Mouse (Mus musculus) olfactory bulb, adult 2 months (tissue): ENCODE data around the gene Bicra.

ENCODE experiments used
- CTCF ChIP-seq: fragments of 200-500 bp; IDR thresholded peaks from 2 replicates; pipeline ENCODE4 v1.5.1; 2012; ENCODE audit warnings: low read depth, mild to moderate bottlenecking, low read length, moderate library complexity; ENCODE audit not compliant: insufficient read depth
- POLR2A ChIP-seq: fragments of 200-500 bp; IDR thresholded peaks from 2 replicates; pipeline ENCODE4 v1.6.1; 2012; ENCODE audit warnings: mild to moderate bottlenecking, low read depth, low read length, moderate library complexity; ENCODE audit not compliant: insufficient read depth

DNA sequence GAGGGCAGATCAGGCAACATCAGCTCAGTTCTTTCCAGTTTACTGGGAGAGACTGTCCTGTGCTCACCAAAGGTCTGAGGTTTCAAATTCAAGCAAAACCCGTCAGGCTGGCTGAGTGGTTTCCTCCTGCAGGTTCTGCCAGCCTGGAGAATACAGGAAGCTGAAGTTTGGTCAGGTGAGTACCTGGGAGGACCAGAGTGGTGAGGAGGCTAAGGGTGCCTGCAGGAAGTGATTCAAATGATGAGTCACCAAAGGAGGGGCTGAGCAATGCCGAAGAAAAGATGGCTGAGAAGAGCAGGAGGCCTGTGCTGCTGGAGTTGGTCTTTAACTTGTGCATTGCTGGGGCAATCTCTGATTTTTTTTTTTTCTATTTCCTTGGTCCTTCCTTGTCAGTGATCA lies 9.4 kb upstream of the Bicra start:
- TF ChIP-seq POLR2A (no peak), CTCF (no peak)
